Comparison of ENCODE assay signal across 14 mouse cellular contexts in genomic region chr9:70794643-70795438, GRCm38 (mm10).
A peak's percentile ranks its signal among the peaks of the same experiment; 100 is the strongest.
DNase-seq lines count a peak whose midpoint lies in the region; ATAC-seq lines count a peak whose summit lies in the region.
"Had no signal": no experiment of that assay in that cellular context is flagged by ENCODE, and none has a peak within 500 bp of the region (broad histone marks: within the 10 kb centered on the region; RNA-seq: fewer than 3 reads in every experiment).

No protein-coding gene starts in this region.

- no peak overlapping the region for H3K27ac ChIP-seq in lung, embryonic 15.5 days
- H3K27ac ChIP-seq: liver, embryonic 14.5 days; stomach, embryonic 15.5 days had no signal

- H3K4me1 ChIP-seq in lung, embryonic 15.5 days: peaks cover 7% of the 10 kb centered on the region; the same call in 1 of the 2 replicates
- H3K4me1 ChIP-seq: stomach, embryonic 15.5 days had no signal

- H3K9me3 ChIP-seq in lung, embryonic 15.5 days: no peaks in the 10 kb centered on the region
- H3K9me3 ChIP-seq: stomach, embryonic 15.5 days had no signal

- WGBS in lung, embryonic 15.5 days: 50% methylated on average over 15 of the region's 15 CpGs

- H3K27me3 ChIP-seq in lung, embryonic 15.5 days: no peaks in the 10 kb centered on the region
- H3K27me3 ChIP-seq: stomach, embryonic 15.5 days had no signal

- H3K4me3 ChIP-seq in lung, embryonic 15.5 days: no peak overlapping the region
- H3K4me3 ChIP-seq: stomach, embryonic 15.5 days had no signal

- DNase-seq in frontal cortex, adult 2 months (ENCODE audit: extremely low spot score in 1 of 2, low spot score in 1 of 2): peak; percentile 11 to 18
- DNase-seq in frontal cortex, postnatal 25 days (ENCODE audit: low spot score in 2 of 2): no peak
- no peak for DNase-seq in lung, postnatal 25 days (ENCODE audit: low spot score)
- peak; percentile 66 for DNase-seq in adrenal gland, postnatal 10 days
- DNase-seq in lung, postnatal 14 days: peak; percentile 35
- no peak for DNase-seq in urinary bladder, postnatal 4 days (ENCODE audit: low spot score in 2 of 2)
- DNase-seq: cerebellum, adult 18-20 months; gastrocnemius, postnatal 25 days; midbrain, embryonic 14.5 days had no signal

- no peak overlapping the region for H3K9ac ChIP-seq in lung, embryonic 15.5 days
- H3K9ac ChIP-seq: liver, embryonic 14.5 days; stomach, embryonic 15.5 days had no signal

- no peaks in the 10 kb centered on the region for H3K36me3 ChIP-seq in lung, embryonic 15.5 days
- H3K36me3 ChIP-seq: stomach, embryonic 15.5 days had no signal

- no peak overlapping the region for H3K4me2 ChIP-seq in lung, embryonic 15.5 days
- H3K4me2 ChIP-seq: stomach, embryonic 15.5 days had no signal

- ATAC-seq in lung, embryonic 15.5 days (ENCODE audit: borderline replicate concordance, extremely low read depth, low FRiP score, low TSS enrichment): peak; percentile 49; the same call in 1 of the 2 replicates
- ATAC-seq in activated CD4-positive, CD25-positive, alpha-beta regulatory T cell, adult 4 months: no peak
- ATAC-seq: inflammation-experienced regulatory T-cells, adult 6 months had no signal

Comparison
In these comparisons a context has a peak if more than half of its experiments do, and no peak if none do; other contexts are left out.
1. DNase-seq: peak in frontal cortex, adult 2 months (2 of 2), adrenal gland, postnatal 10 days (single experiment) and lung, postnatal 14 days (single experiment); none in frontal cortex, postnatal 25 days (0 of 2), lung, postnatal 25 days (single experiment) and urinary bladder, postnatal 4 days (0 of 2).